Mouse (Mus musculus) megakaryocyte, adult 5-6 weeks (primary cell): ENCODE results near the gene R3hdm4. TPM values are rescaled to one million over a fixed set of nuclear protein-coding genes. Genes with fewer than 3 reads are reported as not detected.

Source experiments
- ATAC-seq: 2 replicates; pipeline ENCODE4 v1.8.0; 2016; ENCODE audit warnings: mild to moderate bottlenecking, inconsistent platforms; ENCODE audit not compliant: poor library complexity, severe bottlenecking
- total RNA-seq, 2 experiments: library from RNA; stranded (forward) in 1 of 2; stranded (reverse) in 1 of 2; fragments of 153-499, 151-499 nt in 1 of 2; fragments of 221-1000, 200-1000 nt in 1 of 2; gene quantifications; 2 replicates each; pipeline versions ENCODE4 v1.2.3 to v1.2.4; 2015 to 2017

Gene R3hdm4
- total RNA-seq, 2 experiments from 2014 or later: 92.1 to 121 TPM

DNA sequence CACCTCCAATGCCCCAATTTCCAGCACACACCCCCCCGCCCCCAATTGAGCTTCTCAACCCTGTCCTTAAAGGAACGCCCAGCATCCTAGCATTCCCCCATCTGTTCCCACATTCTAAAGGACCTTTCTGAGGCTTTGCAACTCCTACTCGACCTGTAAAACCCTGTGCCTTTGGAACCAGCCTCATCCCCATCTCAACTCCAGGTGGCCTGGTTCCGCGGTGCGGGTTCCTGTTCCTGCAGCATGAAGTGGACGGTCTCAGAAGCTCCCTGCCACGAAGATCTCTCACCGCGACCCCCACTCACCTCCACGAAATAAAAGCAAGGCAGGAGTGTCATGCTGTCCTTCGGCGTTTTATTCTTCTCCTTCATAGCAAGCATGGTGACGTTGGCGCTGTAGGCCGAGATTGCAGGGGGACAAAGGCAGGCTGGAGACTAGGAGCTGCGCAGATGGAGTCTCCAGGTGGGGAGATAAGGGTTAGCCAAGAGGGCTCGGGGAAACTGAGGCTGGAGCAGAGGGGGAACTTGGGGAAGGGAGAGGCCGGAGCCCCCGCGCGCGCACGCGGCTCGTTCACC, 47.2 kb downstream of the R3hdm4 start:
- no peak for ATAC-seq

DNA sequence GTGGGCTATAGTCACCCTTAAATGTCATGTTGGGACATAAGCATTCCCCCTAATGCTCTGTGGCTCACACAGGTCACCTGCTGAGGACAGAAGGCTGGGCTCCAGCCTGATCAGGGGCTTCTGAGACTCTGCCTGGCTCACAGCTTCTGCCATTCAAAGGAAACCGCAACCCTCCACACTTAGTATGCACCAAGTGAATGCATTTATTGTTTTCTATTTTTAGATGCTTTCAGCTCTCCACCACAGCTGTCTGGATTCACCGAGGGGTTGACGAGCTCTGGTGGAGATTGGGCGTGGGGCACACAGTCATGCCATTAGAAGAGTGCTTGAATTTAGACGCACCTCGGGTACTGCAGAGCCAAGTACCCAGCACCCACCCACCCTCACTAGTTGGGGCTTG, 47.7 kb downstream of the R3hdm4 start:
- no peak for ATAC-seq

- no peak for ATAC-seq
These were observed 48.1 kb downstream of the R3hdm4 start for GRCm38 (mm10) chr10:79872862-79873261.

DNA sequence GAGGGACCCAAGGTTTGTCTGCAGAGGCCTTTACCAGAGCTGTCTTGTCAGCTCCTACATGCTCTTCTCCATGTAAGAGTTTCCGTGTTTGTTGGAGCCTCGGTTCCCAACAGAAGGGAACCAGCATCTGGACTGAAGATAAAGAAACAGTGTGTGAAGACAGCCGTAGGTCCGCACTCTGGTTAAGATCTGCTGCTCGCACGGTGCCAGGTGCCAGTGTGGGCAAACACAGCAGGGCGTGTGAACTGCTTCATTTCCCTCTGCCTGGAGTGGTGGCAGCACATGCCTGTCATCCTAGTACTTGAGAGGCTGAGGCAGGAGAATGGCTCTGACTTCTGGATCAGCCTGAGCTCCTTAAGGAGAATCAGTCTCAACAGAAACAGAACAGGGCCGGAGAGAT, 49.2 kb downstream of the R3hdm4 start:
- no peak for ATAC-seq

- no peak for ATAC-seq
These were observed 54.4 kb downstream of the R3hdm4 start for GRCm38 (mm10) chr10:79866601-79867000.

GRCm38 (mm10) chr10:79865801-79866295, 55.2 kb downstream of the R3hdm4 start:
- ATAC-seq: peak; percentile 63

DNA sequence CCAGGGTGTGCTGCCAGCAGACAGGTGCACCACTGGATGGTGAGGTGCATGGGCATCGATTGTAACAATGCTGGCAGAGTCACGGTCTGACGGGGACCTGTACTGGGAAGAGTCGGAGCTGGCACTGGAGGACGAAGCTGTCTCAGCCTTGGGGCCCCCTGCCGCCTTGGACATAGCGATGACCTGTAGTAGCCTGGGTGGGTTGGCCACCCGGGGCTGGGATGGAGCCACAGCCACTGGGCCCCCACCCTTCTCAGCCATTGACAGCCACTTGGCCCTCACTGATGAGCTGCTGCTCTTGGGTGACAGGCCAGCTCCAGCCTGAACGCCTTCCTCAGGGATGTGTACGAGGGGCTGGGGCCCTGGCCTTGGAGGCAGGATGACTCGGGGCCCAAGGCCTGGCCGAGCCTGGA, 55.8 kb downstream of the R3hdm4 start:
- ATAC-seq: no peak

DNA sequence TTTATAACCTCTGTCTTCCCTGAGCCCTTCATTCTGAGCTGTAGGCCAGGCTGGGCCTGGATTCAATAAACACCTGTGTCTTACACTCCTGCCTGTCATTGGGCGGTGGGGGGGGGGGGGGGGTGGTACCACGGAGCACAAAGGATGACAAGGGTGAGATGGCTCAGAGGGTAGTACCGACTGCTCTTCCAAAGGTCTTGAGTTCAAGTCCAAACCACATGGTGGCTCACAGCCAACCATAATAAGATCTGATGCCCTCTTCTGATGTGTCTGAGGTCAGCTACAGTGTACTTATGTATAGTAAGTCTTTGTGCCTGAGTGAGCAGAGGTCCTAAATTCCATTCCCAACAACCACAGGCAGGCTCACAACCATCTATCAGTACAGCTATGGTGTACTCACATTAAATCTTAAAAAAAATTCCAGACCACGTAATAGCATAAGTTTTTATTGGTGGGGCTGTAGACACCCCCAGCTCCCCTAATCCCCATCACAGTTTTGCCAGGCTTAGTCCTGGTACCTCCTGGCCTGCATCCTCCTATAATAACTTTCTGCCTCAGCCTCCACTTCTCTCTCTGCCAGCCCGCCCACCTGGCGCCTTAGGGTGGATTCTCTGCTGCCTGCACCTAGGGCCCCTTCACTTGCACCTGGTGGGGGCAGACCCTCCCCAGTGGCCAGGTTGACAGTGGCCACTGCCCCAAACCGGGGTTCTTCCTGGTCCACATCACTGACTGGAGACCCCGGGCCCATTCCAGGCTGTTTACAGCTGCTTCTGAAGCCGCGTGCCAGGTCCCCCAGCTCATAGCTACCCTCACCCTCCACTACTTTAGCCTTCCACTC, 56.4 kb downstream of the R3hdm4 start:
- ATAC-seq: no peak

DNA sequence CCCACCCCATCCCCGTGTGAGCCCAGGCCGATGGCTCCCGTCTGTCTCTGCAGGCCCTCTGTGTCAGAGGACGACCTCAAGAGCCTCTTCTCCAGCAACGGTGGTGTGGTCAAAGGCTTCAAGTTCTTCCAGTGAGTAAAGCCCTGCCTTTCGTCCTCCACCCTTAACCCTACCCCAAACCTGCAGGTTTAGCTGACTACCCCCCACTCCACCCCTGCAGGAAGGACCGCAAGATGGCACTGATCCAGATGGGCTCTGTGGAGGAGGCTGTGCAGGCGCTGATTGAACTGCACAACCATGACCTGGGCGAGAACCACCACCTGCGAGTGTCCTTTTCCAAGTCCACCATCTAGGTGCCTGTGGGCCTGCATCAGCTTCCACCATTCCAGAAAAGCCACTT, 58.1 kb downstream of the R3hdm4 start:
- no peak for ATAC-seq

DNA sequence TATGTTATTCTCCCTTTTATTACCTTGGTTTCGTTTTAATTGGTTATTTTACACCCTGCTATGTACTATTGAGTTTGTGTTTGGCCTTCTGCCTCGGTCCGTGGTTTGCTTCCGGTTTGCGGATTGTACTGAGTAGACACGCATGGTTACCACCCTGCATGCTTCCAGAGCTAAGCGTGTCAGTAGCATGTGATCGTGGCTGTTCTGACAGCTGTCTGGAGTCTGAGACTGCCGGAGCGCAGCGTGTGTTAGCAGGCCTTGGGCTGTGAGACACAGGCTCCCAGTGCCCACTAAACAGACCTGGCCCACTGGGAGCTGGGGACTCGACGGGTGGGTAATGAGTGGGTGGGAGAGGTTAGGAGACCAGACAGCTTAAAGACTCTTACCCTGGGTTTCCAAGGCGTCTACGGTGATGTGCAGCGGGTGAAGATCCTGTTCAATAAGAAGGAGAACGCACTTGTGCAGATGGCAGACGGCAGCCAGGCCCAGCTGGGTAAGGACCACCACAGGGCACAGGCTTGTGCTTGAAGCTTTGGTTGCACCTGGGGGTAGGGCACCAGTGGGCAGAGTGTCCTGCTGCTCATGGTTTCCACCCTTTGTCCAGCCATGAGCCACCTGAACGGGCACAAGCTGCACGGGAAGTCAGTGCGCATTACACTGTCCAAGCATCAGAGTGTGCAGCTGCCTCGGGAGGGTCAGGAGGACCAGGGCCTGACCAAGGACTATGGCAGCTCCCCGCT, 58.8 kb downstream of the R3hdm4 start:
- no peak for ATAC-seq

DNA sequence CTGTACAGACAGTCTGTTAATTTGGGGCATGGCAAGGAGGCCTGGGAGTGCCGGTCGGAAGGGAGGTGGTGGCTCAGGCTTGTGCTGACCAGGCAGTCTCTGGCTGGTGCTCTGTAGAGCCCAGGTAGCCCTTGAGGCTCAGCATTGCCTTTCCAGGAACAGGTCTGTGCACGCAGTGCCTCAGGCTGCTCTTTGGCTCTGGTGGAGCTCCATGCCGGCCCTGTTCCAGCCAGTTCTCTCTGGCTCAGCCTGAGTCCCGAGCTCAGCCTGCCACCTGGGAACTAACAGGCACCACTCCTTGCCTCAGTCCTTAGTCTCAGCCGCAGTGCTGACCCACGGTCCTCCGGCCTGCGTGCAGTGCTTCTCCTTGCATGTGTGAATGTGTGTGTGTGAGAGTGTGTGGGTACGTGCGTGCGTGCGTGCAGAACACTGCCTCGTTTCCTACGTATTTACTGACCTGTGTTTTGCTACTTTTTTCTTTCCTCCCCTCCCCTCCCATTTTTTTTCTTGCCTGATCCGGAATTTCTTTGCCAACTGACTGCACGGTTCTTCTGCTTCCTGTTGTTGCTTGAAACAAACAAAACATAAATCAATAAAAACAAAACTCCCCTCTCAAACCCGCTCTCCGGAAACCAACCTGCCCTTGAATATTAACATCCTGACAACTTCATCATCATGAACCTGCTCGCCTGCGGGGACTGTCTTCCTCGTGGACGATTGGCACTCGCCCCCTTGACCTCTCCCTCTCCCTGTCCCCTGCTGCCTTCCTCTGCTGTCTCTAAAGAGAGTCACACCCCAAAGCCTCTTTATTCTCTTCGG, 59.6 kb downstream of the R3hdm4 start:
- no peak for ATAC-seq

- no peak for ATAC-seq
These were observed 60.7 kb downstream of the R3hdm4 start for GRCm38 (mm10) chr10:79860079-79860911.

Other genes with a start within 250 kb of the R3hdm4 start
Only the 30 nearest of the 34 such genes appear.
- gene Bsg, start 216.7 kb downstream of the R3hdm4 start, total RNA-seq (2015): 289 and 306 TPM in 2 replicates
- 194 and 196 TPM in 2 replicates for gene Bsg, start 216.7 kb downstream of the R3hdm4 start, total RNA-seq (2017)
- gene Hcn2, start 204.6 kb downstream of the R3hdm4 start, total RNA-seq (2015): 0.04 TPM in 1 of 2 replicates, not detected in the other
- gene Hcn2, start 204.6 kb downstream of the R3hdm4 start, total RNA-seq (2017): not detected in 2 replicates
- gene Polrmt, start 174.6 kb downstream of the R3hdm4 start, total RNA-seq (2015): 20.9 and 27.8 TPM in 2 replicates
- 9.7 and 12.6 TPM in 2 replicates for gene Polrmt, start 174.6 kb downstream of the R3hdm4 start, total RNA-seq (2017)
- not detected in 2 replicates for gene Fgf22, start 166.1 kb downstream of the R3hdm4 start, total RNA-seq (2015)
- not detected in 2 replicates for gene Fgf22, start 166.1 kb downstream of the R3hdm4 start, total RNA-seq (2017)
- gene Rnf126, start 154.3 kb downstream of the R3hdm4 start, total RNA-seq (2015): 30.4 and 34.0 TPM in 2 replicates
- 12.5 and 13.0 TPM in 2 replicates for gene Rnf126, start 154.3 kb downstream of the R3hdm4 start, total RNA-seq (2017)
- 3.9 and 5.3 TPM in 2 replicates for gene Fstl3, start 143.9 kb downstream of the R3hdm4 start, total RNA-seq (2015)
- gene Fstl3, start 143.9 kb downstream of the R3hdm4 start, total RNA-seq (2017): 1.7 and 2.7 TPM in 2 replicates
- gene Prss57, start 130.2 kb downstream of the R3hdm4 start, total RNA-seq (2015): 2.7 and 5.6 TPM in 2 replicates
- 1.2 and 1.8 TPM in 2 replicates for gene Prss57, start 130.2 kb downstream of the R3hdm4 start, total RNA-seq (2017)
- 39.3 and 42.2 TPM in 2 replicates for gene Palm, start 127.6 kb downstream of the R3hdm4 start, total RNA-seq (2015)
- 30.2 and 35.5 TPM in 2 replicates for gene Palm, start 127.6 kb downstream of the R3hdm4 start, total RNA-seq (2017)
- not detected in 2 replicates for gene Misp, start 100.2 kb downstream of the R3hdm4 start, total RNA-seq (2015)
- gene Misp, start 100.2 kb downstream of the R3hdm4 start, total RNA-seq (2017): not detected in 2 replicates
- gene Ptbp1, start 66.8 kb downstream of the R3hdm4 start, total RNA-seq (2015): 138 and 144 TPM in 2 replicates
- gene Ptbp1, start 66.8 kb downstream of the R3hdm4 start, total RNA-seq (2017): 97.9 and 133 TPM in 2 replicates
- gene Prtn3, start 46.7 kb downstream of the R3hdm4 start, total RNA-seq (2015): 322 and 372 TPM in 2 replicates
- gene Prtn3, start 46.7 kb downstream of the R3hdm4 start, total RNA-seq (2017): 92.6 and 97.3 TPM in 2 replicates
- 6.2 and 10.6 TPM in 2 replicates for gene Plppr3, start 46.6 kb downstream of the R3hdm4 start, total RNA-seq (2015)
- 13.2 and 17.6 TPM in 2 replicates for gene Plppr3, start 46.6 kb downstream of the R3hdm4 start, total RNA-seq (2017)
- gene Elane, start 35.0 kb downstream of the R3hdm4 start, total RNA-seq (2015): 348 and 366 TPM in 2 replicates
- gene Elane, start 35.0 kb downstream of the R3hdm4 start, total RNA-seq (2017): 161 and 164 TPM in 2 replicates
- not detected in 2 replicates for gene Cfd, start 30.4 kb downstream of the R3hdm4 start, total RNA-seq (2015)
- gene Cfd, start 30.4 kb downstream of the R3hdm4 start, total RNA-seq (2017): not detected in 2 replicates
- gene Med16, start 12.3 kb downstream of the R3hdm4 start, total RNA-seq (2015): 12.0 and 13.6 TPM in 2 replicates
- 17.5 and 18.0 TPM in 2 replicates for gene Med16, start 12.3 kb downstream of the R3hdm4 start, total RNA-seq (2017)
- gene Gm26602, start 10.4 kb downstream of the R3hdm4 start, total RNA-seq (2015): not detected in 2 replicates
- not detected in 2 replicates for gene Gm26602, start 10.4 kb downstream of the R3hdm4 start, total RNA-seq (2017)
- gene Kiss1r, start 4.2 kb downstream of the R3hdm4 start, total RNA-seq (2015): 0.18 and 0.29 TPM in 2 replicates
- 0.26 and 0.77 TPM in 2 replicates for gene Kiss1r, start 4.2 kb downstream of the R3hdm4 start, total RNA-seq (2017)
- gene Arid3a, start 5.8 kb upstream of the R3hdm4 start, total RNA-seq (2015): 36.7 and 38.7 TPM in 2 replicates
- 59.2 and 67.8 TPM in 2 replicates for gene Arid3a, start 5.8 kb upstream of the R3hdm4 start, total RNA-seq (2017)
- gene Wdr18, start 38.9 kb upstream of the R3hdm4 start, total RNA-seq (2015): 10.6 and 15.7 TPM in 2 replicates
- 7.8 TPM in 2 replicates for gene Wdr18, start 38.9 kb upstream of the R3hdm4 start, total RNA-seq (2017)
- not detected in 2 replicates for gene Grin3b, start 49.5 kb upstream of the R3hdm4 start, total RNA-seq (2015)
- 0.18 TPM in 1 of 2 replicates, not detected in the other for gene Grin3b, start 49.5 kb upstream of the R3hdm4 start, total RNA-seq (2017)
- gene Tmem259, start 63.1 kb upstream of the R3hdm4 start, total RNA-seq (2015): 51.6 and 52.2 TPM in 2 replicates
- gene Tmem259, start 63.1 kb upstream of the R3hdm4 start, total RNA-seq (2017): 52.1 and 53.2 TPM in 2 replicates
- gene Cnn2, start 67.4 kb upstream of the R3hdm4 start, total RNA-seq (2015): 174 and 175 TPM in 2 replicates
- 286 and 299 TPM in 2 replicates for gene Cnn2, start 67.4 kb upstream of the R3hdm4 start, total RNA-seq (2017)
- gene Abca7, start 75.3 kb upstream of the R3hdm4 start, total RNA-seq (2015): 32.6 and 34.7 TPM in 2 replicates
- 33.6 and 37.4 TPM in 2 replicates for gene Abca7, start 75.3 kb upstream of the R3hdm4 start, total RNA-seq (2017)
- gene Arhgap45, start 95.4 kb upstream of the R3hdm4 start, total RNA-seq (2015): 135 and 140 TPM in 2 replicates
- gene Arhgap45, start 95.4 kb upstream of the R3hdm4 start, total RNA-seq (2017): 235 and 237 TPM in 2 replicates
- gene Polr2e, start 118.6 kb upstream of the R3hdm4 start, total RNA-seq (2015): 70.2 and 70.7 TPM in 2 replicates
- 58.4 and 69.2 TPM in 2 replicates for gene Polr2e, start 118.6 kb upstream of the R3hdm4 start, total RNA-seq (2017)
- 259 and 303 TPM in 2 replicates for gene Gpx4, start 126.0 kb upstream of the R3hdm4 start, total RNA-seq (2015)
- gene Gpx4, start 126.0 kb upstream of the R3hdm4 start, total RNA-seq (2017): 375 and 378 TPM in 2 replicates
- 32.4 and 33.0 TPM in 2 replicates for gene Sbno2, start 184.4 kb upstream of the R3hdm4 start, total RNA-seq (2015)
- gene Sbno2, start 184.4 kb upstream of the R3hdm4 start, total RNA-seq (2017): 41.9 and 46.7 TPM in 2 replicates
- gene Stk11, start 194.6 kb upstream of the R3hdm4 start, total RNA-seq (2015): 58.0 and 60.7 TPM in 2 replicates
- gene Stk11, start 194.6 kb upstream of the R3hdm4 start, total RNA-seq (2017): 142 and 146 TPM in 2 replicates
- gene Atp5d, start 217.4 kb upstream of the R3hdm4 start, total RNA-seq (2015): 161 and 162 TPM in 2 replicates
- gene Atp5d, start 217.4 kb upstream of the R3hdm4 start, total RNA-seq (2017): 31.0 and 34.7 TPM in 2 replicates
- gene Cbarp, start 219.6 kb upstream of the R3hdm4 start, total RNA-seq (2015): 1.6 and 2.2 TPM in 2 replicates
- 1.4 TPM in 1 of 2 replicates, not detected in the other for gene Cbarp, start 219.6 kb upstream of the R3hdm4 start, total RNA-seq (2017)